Mouse (Mus musculus): Measurements from ENCODE around the gene Naa11.

DNA sequence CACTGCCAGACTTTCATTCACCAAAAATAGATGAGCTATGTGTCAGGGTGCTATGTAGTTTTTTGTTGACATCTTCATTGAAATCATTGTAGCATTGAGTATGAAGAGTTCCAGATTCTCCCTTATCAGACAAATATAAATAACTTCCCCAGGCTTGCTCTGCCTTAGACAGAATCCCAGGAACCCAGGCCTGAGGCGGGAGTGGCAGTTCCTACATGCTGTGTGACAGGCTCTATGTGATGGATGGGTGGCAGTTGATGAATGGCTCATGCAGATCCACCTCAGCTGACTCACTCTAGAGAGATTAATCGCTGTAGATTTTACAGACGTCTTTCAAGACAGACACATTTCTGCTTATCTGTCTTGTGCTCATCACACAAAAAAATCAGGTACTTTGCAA is 57.4 kb downstream of the Naa11 start:
- TF ChIP-seq CTCF (IDR thresholded peaks at IDR 0.05; ENCODE audit: low read depth): no peak
- no peak for TF ChIP-seq EP300 (IDR thresholded peaks at IDR 0.05; ENCODE audit: low read depth)

All from liver, embryonic 14.5 days (tissue).